Mouse (Mus musculus) layer of hippocampus, adult 9-10 months (tissue): ENCODE measurements around the gene Smarcd3.

Experiments used
- DNase-seq: peaks from one replicate; pipeline ENCODE4 v3.0.0; 2022; ENCODE audit warnings: low spot score

Gene Smarcd3

DNA sequence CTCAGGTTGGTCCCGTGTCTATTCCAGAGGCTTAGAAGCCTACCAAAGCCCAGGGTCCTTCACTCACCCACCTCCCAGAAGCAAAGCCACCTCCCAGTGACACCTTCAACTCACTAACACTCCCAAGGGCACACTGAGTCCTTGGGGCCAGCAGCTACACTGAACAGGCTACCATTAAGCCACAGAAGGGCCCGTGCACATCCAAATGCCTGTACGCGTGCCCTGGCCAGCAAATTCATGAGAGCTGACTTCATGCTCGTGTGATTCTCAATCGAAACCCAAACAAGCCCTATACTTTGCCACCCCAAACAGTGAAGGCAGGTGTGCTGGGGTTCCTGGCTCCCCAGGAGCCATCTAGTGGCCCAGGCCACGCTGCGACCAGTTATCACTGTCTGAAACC is 3.6 kb downstream of the Smarcd3 start:
- no peak for DNase-seq

DNA sequence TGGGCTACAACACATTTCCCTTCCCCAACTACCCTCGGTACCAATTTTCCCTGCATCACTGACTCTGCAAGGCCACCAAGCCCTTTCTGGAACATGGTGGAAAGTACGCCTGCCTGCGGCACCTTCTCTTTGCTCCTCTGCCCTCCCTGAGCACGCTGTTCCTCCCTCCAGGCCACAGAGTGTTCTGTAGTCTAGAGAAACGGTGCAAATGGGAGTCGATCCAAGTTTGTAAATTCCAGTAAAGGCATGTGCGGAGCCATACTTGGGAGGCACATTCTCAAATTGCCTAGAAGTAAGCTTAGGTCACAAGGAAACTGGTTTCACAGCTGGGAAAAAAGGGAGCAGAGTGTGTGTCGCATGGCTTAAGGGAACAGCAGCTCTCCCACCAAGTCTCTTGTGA is 4.1 kb downstream of the Smarcd3 start:
- DNase-seq: no peak

GRCm38 (mm10) chr5:24618921-24619320 is 5.3 kb downstream of the Smarcd3 start:
- DNase-seq: no peak

GRCm38 (mm10) chr5:24615097-24615496 is 9.1 kb downstream of the Smarcd3 start:
- no peak for DNase-seq

DNA sequence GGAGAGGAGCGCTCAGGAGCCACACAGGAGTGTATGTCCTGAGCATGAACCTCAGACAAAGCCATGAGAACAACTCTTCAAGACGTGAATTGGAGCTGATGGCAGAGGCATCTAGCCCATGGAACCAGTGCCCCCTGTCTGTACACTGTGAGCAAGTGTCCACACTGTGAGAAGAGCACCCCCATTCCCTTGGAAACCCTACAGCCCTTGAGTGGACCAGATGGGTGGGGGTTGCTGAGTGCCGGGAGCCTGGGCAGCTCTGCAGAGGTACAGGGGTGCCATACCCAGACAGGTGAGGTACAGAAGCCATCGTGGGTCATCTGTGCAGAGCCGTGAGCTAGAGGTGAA is 11.9 kb downstream of the Smarcd3 start:
- no peak for DNase-seq

GRCm38 (mm10) chr5:24611366-24612301 is 12.6 kb downstream of the Smarcd3 start:
- DNase-seq: no peak

DNA sequence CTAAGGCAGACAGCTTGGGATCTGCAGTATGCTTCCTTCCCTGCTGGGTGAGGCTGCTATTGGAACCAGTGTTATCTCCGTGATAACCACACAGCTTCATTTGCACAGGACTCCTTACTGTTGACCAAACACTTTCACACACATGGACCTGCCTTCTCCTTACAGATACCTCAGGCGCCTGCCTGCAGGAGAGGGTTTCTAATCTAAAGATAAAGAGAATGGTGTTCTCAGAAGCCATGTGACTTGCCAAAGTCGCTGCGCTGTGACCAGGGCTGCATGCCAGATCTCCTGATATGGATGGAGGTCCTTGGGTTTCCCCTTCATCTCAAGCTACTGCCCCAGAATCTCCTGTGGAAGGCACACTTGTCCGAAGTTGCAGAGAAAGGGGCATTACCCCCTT is 14.8 kb downstream of the Smarcd3 start:
- no peak for DNase-seq

- DNase-seq: no peak
These were observed 18.1 kb downstream of the Smarcd3 start for GRCm38 (mm10) chr5:24605980-24606665.

DNA sequence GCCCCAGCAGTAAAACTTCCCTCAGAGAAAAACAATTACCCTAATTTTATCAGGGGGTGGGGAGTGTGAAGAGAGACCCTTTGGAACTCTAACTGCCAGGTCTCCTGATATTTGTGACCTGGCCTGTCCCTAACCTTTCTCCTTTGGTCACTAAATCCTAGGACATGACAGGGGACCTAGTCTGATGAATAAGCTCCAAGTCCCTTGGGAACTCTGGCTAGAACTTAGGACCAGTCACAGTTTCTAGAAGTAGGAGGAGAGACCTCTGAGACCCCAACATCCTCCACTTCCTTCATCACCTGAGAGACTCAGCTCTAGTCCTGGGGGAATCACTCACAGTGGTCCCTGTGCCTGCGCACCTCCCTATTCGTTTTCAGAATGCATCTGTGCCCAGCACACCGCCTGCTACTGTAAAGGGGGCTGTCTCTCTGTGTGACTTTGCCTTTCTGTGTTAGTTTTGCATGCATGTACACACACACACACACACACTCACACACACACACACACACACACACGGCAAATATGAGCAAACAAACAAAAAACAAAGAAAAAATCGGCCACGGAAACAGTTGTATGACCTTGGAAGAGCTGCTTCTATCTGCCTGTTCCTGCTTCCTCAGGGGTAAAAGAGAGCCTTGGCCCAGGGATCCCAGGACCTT is 18.8 kb downstream of the Smarcd3 start:
- DNase-seq: no peak

- DNase-seq: no peak
These were observed 19.5 kb downstream of the Smarcd3 start for GRCm38 (mm10) chr5:24604656-24605100.

GRCm38 (mm10) chr5:24604080-24604655 is 20.0 kb downstream of the Smarcd3 start:
- no peak for DNase-seq

- no peak for DNase-seq
These were observed 20.7 kb downstream of the Smarcd3 start for GRCm38 (mm10) chr5:24603431-24604010.

DNA sequence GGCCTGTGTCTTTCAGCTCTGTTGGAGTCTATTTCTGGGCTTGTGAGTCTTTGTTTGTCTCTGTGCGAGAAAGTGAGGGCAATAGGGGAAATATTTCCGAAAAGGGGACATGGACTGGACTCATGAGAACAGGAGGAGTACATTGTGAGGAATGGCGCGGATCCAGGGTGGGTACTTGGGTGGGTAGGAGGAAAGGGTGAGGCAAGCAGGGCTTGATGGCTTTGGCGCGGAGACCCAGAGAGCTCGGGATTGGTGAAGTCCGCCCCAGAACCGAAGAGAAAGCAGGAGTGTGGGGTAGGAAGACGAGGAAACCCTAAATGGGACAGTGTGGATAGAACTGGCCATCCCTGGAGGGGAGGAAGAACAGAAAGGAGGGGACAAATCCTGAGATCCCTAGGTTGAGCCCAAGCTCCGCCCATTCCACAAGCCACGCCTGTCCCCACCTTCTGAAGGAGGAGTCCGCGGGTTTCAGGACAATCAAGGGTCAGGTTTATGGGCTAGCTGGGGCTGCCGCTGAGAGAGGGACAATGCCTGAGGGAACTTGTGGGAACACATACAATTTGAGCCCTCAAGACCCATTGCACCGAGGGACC is 21.4 kb downstream of the Smarcd3 start:
- DNase-seq: no peak

DNA sequence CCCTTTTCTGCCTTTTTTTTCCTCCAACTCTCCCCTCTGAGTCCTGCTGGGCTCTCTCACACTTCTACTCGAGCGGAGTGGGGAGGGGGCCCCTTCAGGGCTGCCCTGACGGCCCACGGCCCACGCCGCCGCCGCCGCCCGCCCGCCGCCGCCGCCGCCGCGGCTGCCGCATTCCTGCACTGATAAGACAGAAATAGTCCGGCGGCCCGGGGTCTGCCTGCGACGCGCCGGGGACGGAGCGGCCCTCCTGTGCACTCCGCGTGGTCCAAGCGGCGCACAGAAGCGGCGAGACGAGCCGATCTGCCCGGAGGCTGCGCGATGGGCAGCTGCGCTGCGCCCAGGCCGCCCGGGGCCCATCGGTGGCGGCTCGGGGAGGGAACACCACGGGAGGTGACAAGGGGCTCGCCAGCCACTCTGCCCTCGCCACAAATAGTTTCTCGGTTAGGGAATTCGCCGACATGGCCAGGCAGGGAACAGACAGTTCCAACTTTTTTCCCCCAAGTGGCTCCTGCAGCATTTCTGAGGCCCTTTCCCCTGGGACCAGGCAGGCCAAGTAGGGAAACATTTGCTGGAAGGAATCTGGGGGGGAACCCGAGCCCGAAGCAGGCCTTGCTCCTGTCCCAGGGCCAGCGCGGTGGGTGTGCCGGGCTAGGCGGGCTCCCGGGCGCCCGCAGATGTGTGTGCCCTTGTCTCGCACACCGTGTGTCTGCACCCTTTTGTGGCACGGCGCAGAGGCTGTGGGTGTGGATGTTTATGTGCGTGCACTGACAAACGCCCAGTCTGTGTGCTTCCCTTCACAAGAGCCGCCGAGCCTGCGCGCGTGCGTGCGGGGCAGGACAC is 22.1 kb downstream of the Smarcd3 start:
- DNase-seq: no peak

DNA sequence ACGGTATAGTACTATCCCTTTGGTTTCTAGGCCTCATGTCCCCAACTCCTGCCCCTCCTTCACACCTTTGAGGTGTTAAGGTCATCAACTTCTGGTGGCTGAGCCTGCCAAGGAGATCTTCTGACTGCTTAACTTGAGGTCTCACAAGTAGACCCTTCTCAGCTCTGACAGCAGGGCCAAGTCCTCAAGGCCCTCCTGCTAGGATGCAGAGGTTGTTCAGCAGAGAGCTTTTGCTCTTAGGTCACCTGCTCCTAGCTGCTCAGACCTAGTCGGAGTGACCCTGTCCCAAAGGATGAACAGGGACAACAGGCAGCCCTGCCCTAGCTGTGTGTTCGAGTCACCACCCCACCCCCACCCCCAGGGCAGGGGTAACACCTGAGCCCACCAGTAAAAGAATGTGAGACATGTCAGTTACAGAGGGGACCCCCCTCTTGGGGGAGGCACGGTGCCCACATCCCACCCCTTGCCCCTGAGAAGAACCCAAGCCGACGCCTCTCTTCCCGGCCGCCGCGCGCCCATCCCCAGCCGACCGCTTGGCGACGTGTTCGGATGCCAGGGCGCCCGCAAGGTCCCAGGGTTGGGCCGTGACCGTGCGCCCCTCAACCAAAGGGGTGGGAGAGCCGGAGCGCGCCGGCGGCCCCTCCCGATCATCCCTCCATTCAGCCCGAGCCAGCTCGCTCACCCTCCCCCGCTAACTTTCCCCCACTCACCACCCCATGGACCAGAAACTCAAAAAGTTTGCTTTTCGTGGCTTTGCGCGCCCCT is 23.0 kb downstream of the Smarcd3 start:
- DNase-seq: no peak

DNA sequence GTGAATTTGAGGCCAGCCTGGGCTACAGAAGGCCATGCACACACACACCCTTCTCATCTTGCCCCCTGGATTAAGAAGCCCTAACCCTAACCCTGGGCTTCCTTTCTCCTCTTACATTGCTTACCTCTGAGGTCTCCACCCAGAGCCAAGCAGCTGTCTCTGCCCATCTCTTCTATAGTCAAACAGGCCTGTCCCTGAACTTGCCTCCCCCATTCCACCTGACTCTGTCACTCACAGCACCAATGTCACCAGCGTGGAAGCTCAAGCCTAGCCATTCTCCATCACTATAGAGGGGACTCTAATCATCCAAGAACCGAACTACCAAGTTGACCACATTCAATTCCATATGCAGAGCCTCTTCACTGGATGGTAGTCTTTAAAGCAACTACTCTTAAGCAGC is 24.0 kb downstream of the Smarcd3 start:
- no peak for DNase-seq

DNA sequence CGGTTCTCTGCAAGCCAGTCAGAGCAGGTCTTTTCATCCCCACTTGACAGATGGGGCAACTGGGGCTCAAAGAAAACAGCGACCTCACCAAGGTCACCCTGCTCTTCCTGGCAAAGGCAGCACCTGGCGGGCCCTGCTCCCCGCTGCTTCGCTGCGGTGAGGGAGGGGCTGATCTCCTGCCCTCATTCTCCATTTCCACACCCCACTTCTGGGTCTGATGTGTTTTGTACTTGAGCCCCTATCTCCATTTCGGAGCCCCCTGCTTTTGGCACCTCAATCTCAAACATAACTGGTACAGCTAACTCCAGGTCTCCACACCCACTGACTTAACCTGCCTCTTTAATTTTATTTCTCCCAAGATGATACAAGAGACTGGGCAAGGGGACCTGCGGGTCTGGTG is 25.1 kb downstream of the Smarcd3 start:
- DNase-seq: no peak

- no peak for DNase-seq
These were observed 25.6 kb downstream of the Smarcd3 start for GRCm38 (mm10) chr5:24598570-24599006.

GRCm38 (mm10) chr5:24597901-24598569 is 26.2 kb downstream of the Smarcd3 start:
- DNase-seq: no peak
